Mouse (Mus musculus) right cerebral cortex, postnatal 4 days (tissue): ENCODE data around the gene Mettl14.

Experiments
- DNase-seq: peaks from one replicate; pipeline ENCODE4 v3.0.0-alpha.2; 2022

Gene Mettl14

GRCm38 (mm10) chr3:123356377-123356991 lies 29.4 kb downstream of the Mettl14 start:
- DNase-seq, result no peak

GRCm38 (mm10) chr3:123354388-123354787 lies 31.5 kb downstream of the Mettl14 start:
- no peak for DNase-seq

DNA sequence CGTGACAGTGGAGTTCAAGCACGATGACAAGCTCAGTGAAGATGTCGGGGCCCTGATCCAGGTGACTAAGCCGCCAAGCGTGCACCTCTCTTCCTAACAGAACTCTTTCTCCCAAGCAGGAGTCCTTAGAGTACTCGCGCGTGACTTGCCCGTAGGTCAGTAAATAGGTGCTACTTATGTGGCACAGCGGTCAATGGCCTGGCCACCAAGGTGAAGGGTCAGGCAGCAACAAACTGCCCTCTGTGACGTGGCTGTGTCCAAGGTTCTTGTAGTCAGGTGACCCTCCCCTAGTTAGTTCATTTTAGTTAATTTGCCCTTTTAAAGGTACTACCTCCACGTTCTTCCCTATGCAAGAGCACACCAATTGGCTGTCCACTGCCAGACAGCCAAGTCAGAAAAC lies 32.2 kb downstream of the Mettl14 start:
- no peak for DNase-seq

DNA sequence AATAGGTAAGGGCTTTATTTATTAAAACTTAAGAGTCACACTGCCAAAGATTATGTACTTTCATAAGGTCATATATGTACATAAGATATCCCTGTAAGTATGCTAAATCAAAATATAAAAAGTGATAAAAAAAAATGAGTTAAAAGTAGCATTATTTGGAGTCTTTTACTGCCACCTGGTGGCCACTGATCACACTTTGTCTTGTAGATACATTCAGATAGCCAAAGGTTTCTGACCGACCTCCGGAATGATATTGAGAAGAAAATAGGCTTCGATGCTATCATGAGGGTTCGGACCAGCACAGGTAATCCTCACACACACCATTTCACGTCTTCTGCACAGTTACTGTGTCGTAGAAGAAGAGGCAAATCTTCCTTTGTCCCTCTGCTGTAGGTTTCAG lies 32.7 kb downstream of the Mettl14 start:
- peak; percentile 64 for DNase-seq

GRCm38 (mm10) chr3:123351519-123351918 lies 34.4 kb downstream of the Mettl14 start:
- DNase-seq, result no peak

- no peak for DNase-seq
These were observed 35.3 kb downstream of the Mettl14 start for GRCm38 (mm10) chr3:123350602-123351001.

DNA sequence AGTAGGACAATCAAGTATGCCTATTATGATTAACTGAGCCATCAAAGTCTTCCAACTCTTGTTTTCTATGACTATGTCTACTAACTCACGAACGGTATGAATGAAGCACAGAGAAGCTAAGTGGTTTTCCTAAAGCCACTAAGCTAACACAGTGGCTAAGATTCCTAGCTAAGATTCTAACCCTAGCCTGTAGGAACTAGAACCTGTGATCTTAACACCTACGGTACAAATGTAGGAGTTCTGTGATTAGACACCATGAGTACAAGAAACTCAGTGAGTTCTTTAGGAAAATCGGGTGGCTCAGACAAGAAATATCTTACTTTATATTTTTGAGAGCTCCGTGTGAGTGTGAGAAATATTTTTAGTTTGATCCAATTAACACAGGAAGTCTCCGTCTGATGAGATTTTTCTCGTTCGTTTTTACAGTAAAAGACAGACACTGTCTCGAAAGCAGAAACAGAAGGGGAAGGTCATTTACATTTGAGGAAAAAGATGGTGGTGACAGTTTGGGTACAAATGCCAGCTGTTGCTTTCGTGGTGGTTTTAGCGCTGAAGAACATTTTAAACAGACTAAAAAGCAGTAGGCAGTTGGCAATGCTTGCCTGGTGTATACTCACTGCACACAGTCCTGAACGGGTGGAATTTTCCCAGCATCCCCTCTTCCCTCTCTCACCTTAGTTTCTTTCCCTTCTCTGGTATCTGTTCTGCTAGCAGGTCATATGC lies 37.7 kb downstream of the Mettl14 start:
- peak; percentile 16 for DNase-seq

GRCm38 (mm10) chr3:123343690-123344089 lies 42.2 kb downstream of the Mettl14 start:
- DNase-seq, result no peak

GRCm38 (mm10) chr3:123341049-123341448 lies 44.9 kb downstream of the Mettl14 start:
- no peak for DNase-seq

DNA sequence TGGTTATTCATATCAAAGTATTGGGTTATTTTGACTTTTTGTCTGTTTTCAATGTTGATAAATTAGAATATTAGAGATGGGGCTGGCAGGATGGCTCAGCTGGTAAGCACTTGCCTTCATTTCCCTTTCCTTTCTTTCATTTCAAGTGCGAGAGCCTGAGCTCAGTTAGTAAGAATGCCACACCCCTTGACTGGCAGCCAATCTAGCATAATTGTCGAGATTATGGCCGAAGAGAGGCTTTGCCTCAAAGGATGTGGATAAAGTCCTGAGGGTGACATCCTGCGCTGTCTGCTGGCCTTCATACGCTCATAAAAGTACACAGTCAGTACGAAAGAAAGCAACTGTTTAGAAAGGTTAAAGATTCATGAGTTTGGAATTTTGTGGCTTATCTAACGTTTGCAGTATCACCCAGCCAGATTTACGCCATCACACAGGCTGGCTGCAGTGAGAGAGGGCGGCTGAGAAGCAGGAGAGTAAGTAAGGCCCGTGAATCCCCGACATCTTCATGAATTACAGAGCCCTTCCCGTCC lies 47.2 kb downstream of the Mettl14 start:
- no peak for DNase-seq

- no peak for DNase-seq
These were observed 48.1 kb downstream of the Mettl14 start for GRCm38 (mm10) chr3:123337853-123338252.

- DNase-seq, result no peak
These were observed 49.0 kb downstream of the Mettl14 start for GRCm38 (mm10) chr3:123336951-123337350.

DNA sequence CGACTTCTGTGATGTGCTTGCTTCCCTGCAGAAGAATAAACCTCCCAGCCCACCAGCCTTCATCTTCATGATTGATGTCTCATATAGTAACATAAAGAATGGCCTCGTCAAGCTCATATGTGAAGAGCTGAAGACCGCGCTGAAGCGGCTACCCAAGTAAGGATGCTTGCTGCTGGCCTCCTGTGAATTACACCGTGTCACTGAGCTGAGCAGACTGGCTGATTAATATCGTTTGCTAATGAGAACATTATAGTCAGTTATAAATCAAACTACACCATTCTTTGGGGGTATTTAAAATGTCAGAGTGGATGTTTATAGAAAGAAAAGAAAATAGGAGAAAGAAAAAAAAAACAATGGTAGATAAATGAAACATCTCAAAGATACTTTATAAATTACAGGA lies 49.5 kb downstream of the Mettl14 start:
- no peak for DNase-seq

DNA sequence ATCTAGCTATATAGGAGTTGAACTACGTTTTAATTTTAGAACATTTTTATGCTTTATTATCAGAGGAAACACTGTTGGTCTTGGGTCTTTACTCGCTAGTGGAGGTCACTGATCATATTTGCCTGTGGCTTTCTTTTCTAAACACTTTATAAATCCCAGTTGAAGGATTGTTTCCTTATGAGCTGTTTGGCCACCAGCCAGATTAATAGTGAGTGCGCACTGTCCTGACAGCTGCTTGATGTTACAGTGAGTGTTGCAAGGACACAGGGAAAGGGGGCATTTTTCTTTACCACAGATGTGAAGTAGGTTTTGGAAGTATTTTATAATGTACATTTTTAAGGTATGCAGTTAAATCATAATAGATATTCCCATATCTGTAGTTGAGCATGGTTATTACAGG lies 50.4 kb downstream of the Mettl14 start:
- no peak for DNase-seq

DNA sequence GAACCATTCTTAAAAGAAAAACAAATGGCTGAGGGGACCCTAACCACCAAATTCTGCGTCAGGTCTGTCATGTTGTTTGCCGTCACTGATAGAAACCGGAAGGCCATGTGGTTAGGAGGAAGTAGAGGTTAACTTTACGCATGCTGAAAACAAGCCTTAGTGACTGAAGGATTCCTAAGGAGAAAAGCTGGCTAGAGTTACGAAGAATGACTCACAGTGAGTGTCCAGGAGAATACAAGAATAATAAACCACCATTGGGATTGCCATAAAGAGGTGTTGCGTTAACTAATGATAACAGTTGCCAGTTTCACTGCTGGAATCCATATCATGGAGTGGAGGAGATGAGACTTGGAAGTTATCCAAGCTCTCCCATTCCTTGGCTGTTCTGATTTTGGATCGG lies 51.0 kb downstream of the Mettl14 start:
- DNase-seq, result no peak

DNA sequence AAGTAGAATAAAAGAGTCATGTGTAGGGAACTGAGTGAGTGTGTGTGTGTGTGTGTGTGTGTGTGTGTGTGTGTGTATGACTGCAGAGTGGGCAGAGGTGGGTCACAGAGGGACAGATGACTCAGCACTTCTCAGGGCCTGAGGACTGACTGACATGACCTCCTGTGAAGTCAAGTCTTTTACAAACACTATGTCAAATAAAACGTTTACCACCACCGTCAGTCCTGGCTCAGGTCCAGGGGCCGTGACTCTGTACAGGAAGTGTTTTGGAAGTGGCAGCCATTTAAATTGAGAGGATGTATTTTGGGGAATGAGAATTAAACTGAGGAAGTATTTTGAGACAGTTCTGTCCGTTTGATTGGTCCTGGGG lies 52.9 kb downstream of the Mettl14 start:
- no peak for DNase-seq

DNA sequence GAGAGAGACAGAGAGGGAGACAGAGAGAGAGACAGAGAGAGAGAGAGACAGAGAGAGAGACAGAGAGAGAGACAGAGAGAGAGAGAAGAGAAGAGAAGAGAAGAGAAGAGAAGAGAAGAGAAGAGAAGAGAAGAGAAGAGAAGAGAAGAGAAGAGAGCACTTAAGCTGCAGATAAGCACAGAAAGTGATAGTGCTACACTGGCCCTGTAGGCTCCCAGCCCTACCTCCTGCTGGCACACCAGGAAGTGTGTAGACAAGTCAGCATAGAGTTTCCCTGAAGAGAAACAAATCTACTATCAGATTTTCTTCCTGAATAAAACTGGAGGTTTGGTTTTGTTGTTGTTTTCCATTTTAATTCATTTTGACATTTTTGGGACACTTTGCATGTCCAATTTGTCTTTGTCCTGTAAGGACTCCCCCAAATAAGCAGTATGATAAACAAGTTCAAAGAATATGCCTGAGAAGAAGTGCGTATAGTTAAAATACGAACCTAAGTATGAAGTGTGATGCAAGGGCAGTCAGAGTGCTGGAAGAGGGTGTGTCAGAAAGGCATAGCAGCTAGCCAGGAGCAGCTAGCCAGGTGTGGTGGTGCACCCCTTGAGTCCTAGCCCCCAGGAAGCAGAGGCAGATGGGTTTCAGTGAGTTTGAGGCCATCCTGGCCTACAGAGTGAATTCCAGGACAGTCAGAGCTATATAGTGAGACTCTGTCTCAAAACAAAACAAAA lies 53.4 kb downstream of the Mettl14 start:
- DNase-seq, result no peak

- no peak for DNase-seq
These were observed 55.7 kb downstream of the Mettl14 start for GRCm38 (mm10) chr3:123330221-123330620.

- DNase-seq, result no peak
These were observed 56.7 kb downstream of the Mettl14 start for GRCm38 (mm10) chr3:123329251-123329650.

- DNase-seq, result no peak
These were observed 61.6 kb downstream of the Mettl14 start for GRCm38 (mm10) chr3:123324326-123324725.

DNA sequence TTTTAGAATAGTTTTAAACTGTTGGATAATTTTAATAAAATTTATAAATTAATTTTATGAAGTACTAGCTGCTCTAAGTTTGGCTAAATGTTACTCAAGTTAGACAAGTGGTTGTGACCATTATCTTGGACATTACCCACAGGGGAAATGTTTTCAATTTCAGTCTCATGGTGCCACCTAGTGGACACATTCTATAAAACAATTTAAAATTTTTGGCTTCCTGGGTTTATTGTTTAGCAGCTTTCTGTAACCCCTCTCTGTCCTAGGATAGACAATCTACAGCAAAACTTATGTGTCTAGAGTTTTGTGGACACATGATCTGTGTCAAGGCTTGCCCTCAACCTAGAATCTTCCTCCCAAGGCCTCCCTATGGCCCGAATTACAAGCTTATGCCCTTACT lies 63.8 kb downstream of the Mettl14 start:
- no peak for DNase-seq

DNA sequence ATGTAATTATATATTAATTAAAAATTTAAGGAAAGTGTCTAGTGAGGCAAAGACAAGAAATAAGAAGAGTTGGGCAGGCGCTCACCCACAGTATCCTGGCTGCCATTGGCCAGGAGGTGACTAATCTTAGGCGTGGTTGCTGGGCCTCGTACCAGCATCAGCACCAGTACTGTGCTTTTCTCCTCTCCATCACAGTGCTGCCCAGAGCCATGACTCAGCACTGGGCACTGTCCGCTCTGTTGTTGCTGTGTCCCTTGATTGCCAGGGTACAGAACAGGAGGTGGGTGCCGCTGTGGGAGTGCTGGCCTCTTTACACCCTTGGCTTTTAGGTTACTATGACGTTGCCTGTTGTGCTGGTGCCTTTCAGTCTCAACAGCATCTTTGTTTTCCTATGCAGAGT lies 64.3 kb downstream of the Mettl14 start:
- DNase-seq, result no peak

DNA sequence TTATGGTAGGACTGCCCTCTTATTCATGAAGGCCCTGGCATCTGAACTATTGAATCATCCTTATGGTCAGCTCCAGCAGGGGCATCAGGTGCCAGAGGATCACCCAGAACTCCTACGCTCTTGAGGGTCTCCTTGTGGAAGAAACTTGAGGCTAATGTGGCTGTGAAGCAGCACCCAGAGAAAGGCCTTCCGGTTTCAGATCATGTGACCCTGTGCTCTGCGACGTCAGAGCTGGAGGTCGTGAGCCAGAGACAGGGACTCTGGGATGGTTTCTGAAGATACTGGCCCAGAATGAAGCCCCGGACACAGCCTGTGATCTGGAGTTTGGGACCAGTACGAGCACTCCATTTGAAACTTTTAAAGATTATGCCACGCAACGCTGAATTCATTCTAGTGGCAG lies 65.6 kb downstream of the Mettl14 start:
- no peak for DNase-seq
